33 mouse cellular contexts compared by ENCODE assay signal in the genomic region with DNA sequence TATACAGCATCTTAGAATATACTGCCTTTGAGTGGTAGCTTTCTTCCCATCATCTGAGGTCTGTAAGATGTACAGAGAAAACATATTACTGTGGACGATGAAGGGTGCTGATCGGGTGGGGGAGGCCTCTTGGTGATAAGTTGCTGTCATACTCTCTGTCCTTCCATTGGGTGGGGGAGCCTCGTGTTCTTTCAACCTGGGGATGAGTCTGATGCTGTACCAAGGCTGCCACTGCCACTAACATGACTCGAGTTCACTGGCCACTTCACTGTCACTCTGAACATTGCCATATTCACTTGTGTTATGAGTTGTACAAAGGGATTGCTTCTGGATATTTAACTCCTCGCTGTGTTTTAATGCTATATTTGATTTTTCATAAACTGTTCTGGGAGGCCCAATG.
"Had no signal": no experiment of that assay in that cellular context is flagged by ENCODE, and none has a peak within 500 bp of the region (broad histone marks: within the 10 kb centered on the region; RNA-seq: fewer than 3 reads in every experiment).

No protein-coding gene starts in this region.

- H3K27me3 ChIP-seq: heart, embryonic 13.5 days; heart, embryonic 15.5 days; hindbrain, embryonic 12.5 days; hindbrain, embryonic 13.5 days; hindbrain, embryonic 15.5 days; intestine, embryonic 15.5 days; kidney, embryonic 15.5 days had no signal

- H3K36me3 ChIP-seq: heart, embryonic 13.5 days; heart, embryonic 15.5 days; hindbrain, embryonic 10.5 days; hindbrain, embryonic 12.5 days; hindbrain, embryonic 13.5 days; hindbrain, embryonic 15.5 days; intestine, embryonic 15.5 days; kidney, embryonic 15.5 days had no signal

- H3K9me3 ChIP-seq: heart, embryonic 13.5 days; heart, embryonic 15.5 days; hindbrain, embryonic 10.5 days; hindbrain, embryonic 12.5 days; hindbrain, embryonic 15.5 days; intestine, embryonic 15.5 days; kidney, embryonic 15.5 days had no signal

- H3K4me1 ChIP-seq: hindbrain, embryonic 10.5 days; hindbrain, embryonic 12.5 days; hindbrain, embryonic 13.5 days; hindbrain, embryonic 15.5 days; intestine, embryonic 15.5 days had no signal

- DNase-seq: heart, postnatal 10 days; heart, postnatal 14 days; heart, postnatal 36 days; heart, postnatal 4 days; kidney, adult 11 months; kidney, adult 18-20 months; kidney, adult 2 months; kidney, adult 8-10 months; kidney, adult 9 months; kidney, postnatal 10 days; kidney, postnatal 14 days; kidney, postnatal 25 days; kidney, postnatal 36 days; kidney, postnatal 4 days; layer of hippocampus, adult 9-11 months; layer of hippocampus, postnatal 36 days had no signal

- H3K27ac ChIP-seq: heart, embryonic 13.5 days; heart, embryonic 15.5 days; hindbrain, embryonic 10.5 days; hindbrain, embryonic 12.5 days; hindbrain, embryonic 13.5 days; hindbrain, embryonic 14.5 days; hindbrain, embryonic 15.5 days; hindbrain, postnatal 0 days; intestine, embryonic 15.5 days; kidney, postnatal 0 days; layer of hippocampus, adult 2 months; left cerebral cortex, adult 2 months had no signal

- ATAC-seq: hindbrain, postnatal 0 days; inflammation-experienced regulatory T-cells, adult 6 months; intestine, embryonic 15.5 days; intestine, embryonic 16.5 days; intestine, postnatal 0 days had no signal

- H3K9ac ChIP-seq: heart, embryonic 13.5 days; heart, embryonic 15.5 days; hindbrain, embryonic 12.5 days; hindbrain, embryonic 13.5 days; hindbrain, embryonic 14.5 days; hindbrain, embryonic 15.5 days; intestine, embryonic 15.5 days; kidney, embryonic 15.5 days had no signal

- H3K4me3 ChIP-seq: heart, embryonic 13.5 days; heart, embryonic 15.5 days; hindbrain, embryonic 10.5 days; hindbrain, embryonic 12.5 days; hindbrain, embryonic 13.5 days; hindbrain, embryonic 15.5 days; intestine, embryonic 15.5 days; kidney, embryonic 15.5 days; layer of hippocampus, adult 2 months; left cerebral cortex, adult 2 months had no signal

- H3K4me2 ChIP-seq: heart, embryonic 11.5 days; heart, embryonic 13.5 days; heart, embryonic 15.5 days; hindbrain, embryonic 12.5 days; hindbrain, embryonic 13.5 days; hindbrain, embryonic 14.5 days; hindbrain, embryonic 15.5 days; intestine, embryonic 15.5 days; kidney, embryonic 15.5 days had no signal
